Mouse (Mus musculus) lung, embryonic 15.5 days (tissue): ENCODE results near the gene Lmtk3. TPM values are rescaled to one million over a fixed set of nuclear protein-coding genes. Genes with fewer than 3 reads are reported as not detected.

ENCODE experiments used
- ATAC-seq: fragments of 200-750 bp; cut with Nextera tagmentation; 2 replicates; pipeline ENCODE4 v1.8.0; 2017; ENCODE audit warnings: moderate number of reproducible peaks, borderline replicate concordance; ENCODE audit not compliant: low FRiP score, low TSS enrichment; ENCODE audit errors: extremely low read depth
- H3K27ac ChIP-seq: fragments of 300-500 bp; sonication (generic); 2 replicates; pipeline ENCODE4 v1.5.1; 2015; ENCODE audit warnings: moderate library complexity, mild to moderate bottlenecking, inconsistent platforms
- H3K27me3 ChIP-seq: fragments of 300-500 bp; sonication (generic); 2 replicates; pipeline ENCODE4 v1.6.1; 2015; ENCODE audit warnings: inconsistent platforms
- H3K36me3 ChIP-seq: fragments of 300-500 bp; sonication (generic); 2 replicates; pipeline ENCODE4 v1.6.1; 2015; ENCODE audit warnings: inconsistent platforms
- H3K4me1 ChIP-seq: fragments of 300-500 bp; sonication (generic); 2 replicates; pipeline ENCODE4 v1.6.1; 2015; ENCODE audit warnings: inconsistent platforms
- H3K4me2 ChIP-seq: fragments of 300-500 bp; sonication (generic); 2 replicates; pipeline ENCODE4 v1.6.1; 2015; ENCODE audit warnings: inconsistent platforms, mild to moderate bottlenecking, moderate library complexity
- H3K4me3 ChIP-seq: fragments of 300-500 bp; sonication (generic); 2 replicates; pipeline ENCODE4 v1.5.1; 2015; ENCODE audit warnings: mild to moderate bottlenecking, inconsistent platforms
- H3K9ac ChIP-seq: fragments of 300-500 bp; sonication (generic); 2 replicates; pipeline ENCODE4 v1.6.1; 2015; ENCODE audit warnings: inconsistent platforms
- H3K9me3 ChIP-seq: fragments of 300-500 bp; sonication (generic); 2 replicates; pipeline ENCODE4 v1.6.1; 2016; ENCODE audit warnings: inconsistent platforms
- WGBS: fragments of 180-500 bp; shearing (Covaris S2); methylation state at CpG from one replicate; pipeline ENCODE4 v1.1.7; 2015; 5-methylcytosine and 5-hydroxymethylcytosine counted together
- polyA plus RNA-seq: library from polyadenylated mRNA; unstranded; fragments of >200 nt; fragmentation: Nextera tagmentation; extraction: Ambion mirVana; gene quantifications from 2 replicates; pipeline ENCODE4 v1.2.1, GENCODE M21; 2015

Lmtk3 gene
- polyA plus RNA-seq, 1 experiment from 2014 or later, result 1.1 TPM

- ATAC-seq, result no peak; the same call in 1 of the 2 replicates
- H3K27ac ChIP-seq, result peak within 1 kb of the TSS; percentile 50; the same call in 1 of the 2 replicates
- WGBS, result 21% methylated on average over 20 of the region's 20 CpGs
These were observed 1.2 kb downstream of the Lmtk3 start, which contains the start of gene Sult2b1 for GRCm38 (mm10) chr7:45784524-45785372. Gene Sult2b1 (minus strand): TSS chr7:45784669.

DNA sequence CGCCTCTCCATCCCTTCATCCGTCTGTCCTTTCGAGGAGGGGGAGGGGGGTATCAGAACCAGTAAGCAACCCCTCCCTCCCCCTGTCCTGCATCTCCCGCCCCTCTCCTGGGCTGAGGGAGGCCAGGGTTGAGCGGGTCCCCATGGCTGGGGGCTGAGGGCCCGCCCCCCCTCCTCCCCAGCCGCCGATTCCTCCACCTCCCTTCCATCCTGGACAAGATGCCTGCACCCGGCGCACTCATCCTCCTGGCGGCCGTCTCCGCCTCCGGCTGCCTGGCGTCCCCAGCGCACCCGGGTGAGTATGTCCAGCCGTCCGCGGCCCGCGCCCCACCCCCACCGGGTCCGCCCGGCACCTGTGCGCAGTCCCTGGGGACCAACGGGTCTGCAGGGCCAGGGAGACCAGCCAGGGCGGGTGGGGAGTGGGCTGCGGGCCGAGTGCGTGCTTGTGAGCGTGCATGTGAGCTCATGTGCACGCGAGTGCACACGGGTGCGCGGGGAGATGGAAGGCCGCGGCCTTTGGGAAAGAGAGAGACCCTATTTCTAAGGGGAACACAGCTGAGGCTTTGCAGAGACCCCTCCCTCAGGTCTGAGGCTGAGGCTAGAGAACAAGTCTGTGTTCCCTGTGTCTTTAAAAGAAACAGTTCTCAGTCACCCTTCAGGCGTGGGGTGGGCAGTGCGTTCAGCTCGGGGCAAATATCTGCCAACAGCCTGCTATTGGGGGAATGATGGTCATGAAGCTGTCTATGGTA, 2.0 kb downstream of the Lmtk3 start:
- Histone ChIP-seq H3K9ac (peak overlapping the region; percentile 43), H3K4me3 (peak overlapping the region; percentile 53), H3K27me3 (peaks cover 29% of the 10 kb centered on the region), H3K4me1 (peaks cover 42% of the 10 kb centered on the region), H3K4me2 (peak overlapping the region; percentile 77), H3K36me3 (no peaks in the 10 kb centered on the region), H3K27ac (peak overlapping the region; percentile 20; the same call in 1 of the 2 replicates), H3K9me3 (no peaks in the 10 kb centered on the region)
- under 1% methylated on average over 38 of the region's 42 CpGs for WGBS
- ATAC-seq, result no peak; the same call in 1 of the 2 replicates

More at GRCm38 (mm10) chr7:45784524-45785372, 1.2 kb downstream of the Lmtk3 start, which contains the start of gene Sult2b1:
- H3K9me3 ChIP-seq, result no peaks in the 10 kb centered on the region
- H3K9ac ChIP-seq, result peak within 1 kb of the TSS; percentile 49
- H3K4me1 ChIP-seq, result peaks cover 40% of the 10 kb centered on the region
- H3K4me3 ChIP-seq, result peak within 1 kb of the TSS; percentile 62
- H3K36me3 ChIP-seq, result no peaks in the 10 kb centered on the region
- peak within 1 kb of the TSS; percentile 86 for H3K4me2 ChIP-seq
- H3K27me3 ChIP-seq, result peaks cover 29% of the 10 kb centered on the region

- peak overlapping the region; percentile 77 for H3K4me2 ChIP-seq
- no peaks in the 10 kb centered on the region for H3K36me3 ChIP-seq
- peak; percentile 25; the same call in 1 of the 2 replicates for ATAC-seq
- WGBS, result under 1% methylated on average over 14 of the region's 14 CpGs
- H3K27ac ChIP-seq, result peak overlapping the region; percentile 20; the same call in 1 of the 2 replicates
- peaks cover 29% of the 10 kb centered on the region for H3K27me3 ChIP-seq
- peaks cover 45% of the 10 kb centered on the region for H3K4me1 ChIP-seq
- peak overlapping the region; percentile 53 for H3K4me3 ChIP-seq
- H3K9ac ChIP-seq, result peak overlapping the region; percentile 43; the same call in 1 of the 2 replicates
- H3K9me3 ChIP-seq, result no peaks in the 10 kb centered on the region
These were observed 2.6 kb downstream of the Lmtk3 start for GRCm38 (mm10) chr7:45786136-45786578.

GRCm38 (mm10) chr7:45786661-45787413, 3.3 kb downstream of the Lmtk3 start:
- ATAC-seq, result peak; percentile 20; the same call in 1 of the 2 replicates
- 7% methylated on average over 17 of the region's 17 CpGs for WGBS
- no peak overlapping the region for H3K9ac ChIP-seq
- H3K9me3 ChIP-seq, result no peaks in the 10 kb centered on the region
- no peaks in the 10 kb centered on the region for H3K36me3 ChIP-seq
- peak overlapping the region; percentile 77 for H3K4me2 ChIP-seq
- peaks cover 29% of the 10 kb centered on the region for H3K27me3 ChIP-seq
- peak overlapping the region; percentile 53 for H3K4me3 ChIP-seq
- H3K4me1 ChIP-seq, result peaks cover 45% of the 10 kb centered on the region
- H3K27ac ChIP-seq, result no peak overlapping the region

- Histone ChIP-seq H3K4me3 (no peak overlapping the region), H3K9me3 (no peaks in the 10 kb centered on the region), H3K4me2 (peak overlapping the region; percentile 77; the same call in 1 of the 2 replicates), H3K4me1 (peaks cover 45% of the 10 kb centered on the region), H3K27me3 (peaks cover 22% of the 10 kb centered on the region), H3K36me3 (no peaks in the 10 kb centered on the region), H3K27ac (no peak overlapping the region), H3K9ac (no peak overlapping the region)
- WGBS, result 80% methylated on average over 22 of the region's 22 CpGs
- ATAC-seq, result no peak
These were observed 4.1 kb downstream of the Lmtk3 start for GRCm38 (mm10) chr7:45787642-45788041.

GRCm38 (mm10) chr7:45790721-45791120, 7.2 kb downstream of the Lmtk3 start:
- Histone ChIP-seq H3K4me1 (peaks cover 20% of the 10 kb centered on the region), H3K27me3 (peaks cover 3% of the 10 kb centered on the region; the same call in 1 of the 2 replicates), H3K4me2 (no peak overlapping the region), H3K36me3 (no peaks in the 10 kb centered on the region), H3K9ac (no peak overlapping the region), H3K27ac (no peak overlapping the region), H3K9me3 (no peaks in the 10 kb centered on the region), H3K4me3 (no peak overlapping the region)
- 46% methylated on average over 6 of the region's 6 CpGs for WGBS
- ATAC-seq, result no peak

GRCm38 (mm10) chr7:45791756-45792490, 8.4 kb downstream of the Lmtk3 start:
- Histone ChIP-seq H3K9ac (no peak overlapping the region), H3K4me2 (no peak overlapping the region), H3K9me3 (no peaks in the 10 kb centered on the region), H3K36me3 (no peaks in the 10 kb centered on the region), H3K27me3 (peaks cover 6% of the 10 kb centered on the region), H3K4me1 (peaks cover 8% of the 10 kb centered on the region), H3K4me3 (no peak overlapping the region), H3K27ac (no peak overlapping the region)
- no peak for ATAC-seq
- WGBS, result 76% methylated on average over 17 of the region's 17 CpGs

GRCm38 (mm10) chr7:45793240-45793639, 9.7 kb downstream of the Lmtk3 start:
- Histone ChIP-seq H3K27me3 (peaks cover 16% of the 10 kb centered on the region), H3K4me1 (peaks cover 12% of the 10 kb centered on the region; the same call in 1 of the 2 replicates), H3K27ac (no peak overlapping the region), H3K4me3 (no peak overlapping the region), H3K36me3 (no peaks in the 10 kb centered on the region), H3K9me3 (no peaks in the 10 kb centered on the region), H3K9ac (no peak overlapping the region), H3K4me2 (no peak overlapping the region)
- no peak for ATAC-seq
- WGBS, result 79% methylated on average over 24 of the region's 24 CpGs

DNA sequence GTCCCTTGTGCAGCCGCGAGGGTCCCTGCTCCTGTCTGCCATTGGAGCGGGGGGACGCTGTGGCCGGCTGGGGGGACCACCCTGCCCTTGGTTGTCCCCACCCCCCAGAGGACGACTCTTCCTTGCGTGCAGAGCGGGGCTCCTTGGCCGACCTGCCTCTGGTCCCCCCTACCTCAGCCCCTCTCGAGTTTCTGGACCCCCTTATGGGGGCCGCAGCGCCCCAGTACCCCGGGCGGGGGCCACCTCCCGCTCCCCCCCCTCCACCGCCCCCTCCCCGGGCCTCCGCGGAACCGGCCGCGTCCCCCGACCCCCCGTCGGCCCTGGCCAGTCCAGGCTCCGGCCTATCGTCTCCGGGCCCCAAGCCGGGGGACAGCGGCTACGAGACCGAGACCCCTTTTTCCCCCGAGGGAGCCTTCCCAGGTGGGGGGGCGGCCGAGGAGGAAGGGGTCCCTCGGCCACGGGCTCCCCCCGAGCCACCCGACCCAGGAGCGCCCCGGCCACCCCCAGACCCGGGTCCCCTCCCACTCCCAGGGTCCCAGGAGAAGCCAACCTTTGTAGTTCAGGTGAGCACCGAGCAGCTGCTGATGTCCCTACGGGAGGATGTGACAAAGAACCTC, 10.5 kb downstream of the Lmtk3 start:
- H3K4me3 ChIP-seq, result no peak overlapping the region
- H3K9me3 ChIP-seq, result no peaks in the 10 kb centered on the region
- no peaks in the 10 kb centered on the region for H3K36me3 ChIP-seq
- H3K27ac ChIP-seq, result no peak overlapping the region
- peaks cover 19% of the 10 kb centered on the region for H3K4me1 ChIP-seq
- ATAC-seq, result no peak
- H3K27me3 ChIP-seq, result peaks cover 23% of the 10 kb centered on the region
- no peak overlapping the region for H3K9ac ChIP-seq
- 84% methylated on average over 41 of the region's 44 CpGs for WGBS
- no peak overlapping the region for H3K4me2 ChIP-seq

- no peak overlapping the region for H3K4me2 ChIP-seq
- 92% methylated on average over 29 of the region's 29 CpGs for WGBS
- ATAC-seq, result no peak
- H3K36me3 ChIP-seq, result no peaks in the 10 kb centered on the region
- no peak overlapping the region for H3K4me3 ChIP-seq
- H3K27ac ChIP-seq, result no peak overlapping the region
- H3K4me1 ChIP-seq, result peaks cover 19% of the 10 kb centered on the region
- no peak overlapping the region for H3K9ac ChIP-seq
- H3K27me3 ChIP-seq, result peaks cover 29% of the 10 kb centered on the region
- H3K9me3 ChIP-seq, result no peaks in the 10 kb centered on the region
These were observed 11.4 kb downstream of the Lmtk3 start for GRCm38 (mm10) chr7:45794971-45795370.
